Comparison of ENCODE assay signal across 16 mouse cellular contexts in the genomic region with DNA sequence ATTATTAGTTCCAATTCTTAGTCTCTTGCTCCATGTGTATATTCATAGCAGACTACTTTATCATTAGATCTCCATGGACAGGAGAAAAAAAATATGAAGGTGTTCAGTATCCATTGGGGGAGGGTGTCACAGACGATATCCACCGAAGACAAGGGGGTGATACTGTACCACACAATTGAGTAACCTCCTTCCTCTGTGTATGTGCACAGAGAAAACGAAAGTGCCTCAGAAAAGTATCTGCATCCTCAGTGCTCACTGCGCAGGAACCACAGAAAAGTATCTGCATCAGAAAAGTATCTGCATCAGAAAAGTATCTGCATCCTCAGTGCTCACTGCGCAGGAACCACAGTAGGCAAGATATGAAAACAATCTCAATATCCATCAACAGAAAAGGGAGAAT.
"Had no signal": no experiment of that assay in that cellular context is flagged by ENCODE, and none has a peak within 500 bp of the region (broad histone marks: within the 10 kb centered on the region; RNA-seq: fewer than 3 reads in every experiment).

No protein-coding gene starts in this region.

- H3K4me3 ChIP-seq: left cerebral cortex, adult 2 months; limb, embryonic 15.5 days; liver, embryonic 13.5 days; midbrain, embryonic 12.5 days; neural tube, embryonic 15.5 days; stomach, embryonic 15.5 days had no signal

- ATAC-seq: liver, postnatal 0 days had no signal

- H3K27me3 ChIP-seq: limb, embryonic 15.5 days; liver, embryonic 13.5 days; midbrain, embryonic 12.5 days; neural tube, embryonic 15.5 days; stomach, embryonic 15.5 days had no signal

- DNase-seq: kidney, adult 11 months; kidney, adult 9 months; kidney, postnatal 4 days; liver, embryonic 13.5 days; liver, postnatal 0 days; lung, postnatal 10 days; lung, postnatal 4 days; retina, postnatal 1 day; thymus, adult 2 months; thymus, postnatal 25 days had no signal

- H3K4me2 ChIP-seq: limb, embryonic 15.5 days; liver, embryonic 13.5 days; midbrain, embryonic 12.5 days; neural tube, embryonic 15.5 days; stomach, embryonic 15.5 days had no signal

- H3K9me3 ChIP-seq: limb, embryonic 15.5 days; liver, embryonic 13.5 days; midbrain, embryonic 12.5 days; neural tube, embryonic 15.5 days; stomach, embryonic 15.5 days had no signal

- H3K4me1 ChIP-seq: limb, embryonic 15.5 days; liver, embryonic 13.5 days; midbrain, embryonic 12.5 days; neural tube, embryonic 15.5 days; stomach, embryonic 15.5 days had no signal

- H3K27ac ChIP-seq: kidney, postnatal 0 days; left cerebral cortex, adult 2 months; limb, embryonic 15.5 days; liver, embryonic 13.5 days; midbrain, embryonic 12.5 days; neural tube, embryonic 15.5 days; stomach, embryonic 15.5 days had no signal

- H3K9ac ChIP-seq: limb, embryonic 15.5 days; liver, embryonic 13.5 days; liver, postnatal 0 days; midbrain, embryonic 12.5 days; neural tube, embryonic 15.5 days; stomach, embryonic 15.5 days had no signal

- H3K36me3 ChIP-seq: limb, embryonic 15.5 days; liver, embryonic 13.5 days; midbrain, embryonic 12.5 days; neural tube, embryonic 15.5 days; stomach, embryonic 15.5 days had no signal
